Mouse (Mus musculus): ENCODE results near the gene Mief1.

DNA sequence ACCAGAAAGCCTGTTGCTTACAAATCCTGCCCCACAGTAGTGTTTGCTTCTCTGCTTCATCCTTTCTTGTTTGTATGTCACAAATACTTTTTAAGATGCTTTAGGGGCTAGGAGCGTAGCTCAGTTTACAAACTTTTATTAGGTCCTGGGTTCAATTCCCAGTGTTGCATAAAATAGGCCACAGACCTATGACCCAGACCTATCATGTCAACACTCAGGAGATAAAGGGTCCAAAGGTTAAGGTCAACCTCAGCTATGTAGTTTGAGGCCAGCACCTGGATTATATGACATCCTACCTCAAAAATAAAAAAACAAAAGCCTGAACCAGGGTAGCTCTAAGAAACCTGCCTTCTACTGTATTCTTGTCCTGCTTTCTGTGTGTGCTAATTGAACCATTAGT is 14.8 kb downstream of the Mief1 start:
- TF ChIP-seq EP300 (IDR thresholded peaks at IDR 0.05; ENCODE audit: insufficient read depth, low read depth, low read length) = no peak
- TF ChIP-seq POLR2A (IDR thresholded peaks at IDR 0.05; ENCODE audit: insufficient read depth, low read length) = no peak
- TF ChIP-seq CTCF (IDR thresholded peaks at IDR 0.05; ENCODE audit: low read depth, low read length) = no peak

All from ES-Bruce4 (cell line).